ENCODE assay signal across 15 mouse cellular contexts in genomic region chr6:75215515-75215914, GRCm38 (mm10).
"Had no signal": no experiment of that assay in that cellular context is flagged by ENCODE, and none has a peak within 500 bp of the region (broad histone marks: within the 10 kb centered on the region; RNA-seq: fewer than 3 reads in every experiment).

No protein-coding gene starts in this region.

- H3K9me3 ChIP-seq: neural tube, embryonic 15.5 days; stomach, embryonic 15.5 days had no signal

- H3K4me1 ChIP-seq: neural tube, embryonic 15.5 days; stomach, embryonic 15.5 days had no signal

- H3K4me3 ChIP-seq: neural tube, embryonic 15.5 days; stomach, embryonic 15.5 days had no signal

- H3K36me3 ChIP-seq: neural tube, embryonic 15.5 days; stomach, embryonic 15.5 days had no signal

- H3K27me3 ChIP-seq: neural tube, embryonic 15.5 days; stomach, embryonic 15.5 days had no signal

- H3K27ac ChIP-seq: neural tube, embryonic 15.5 days; stomach, embryonic 15.5 days; stomach, postnatal 0 days had no signal

- DNase-seq: retina, postnatal 1 day; right cerebral cortex, adult 18-20 months; right cerebral cortex, postnatal 14 days; right cerebral cortex, postnatal 25 days; right cerebral cortex, postnatal 4 days; spleen, adult 18-20 months; thymus, adult 18-20 months; thymus, adult 2 months; thymus, postnatal 14 days; thymus, postnatal 25 days; thymus, postnatal 36 days; thymus, postnatal 4 days had no signal

- H3K4me2 ChIP-seq: neural tube, embryonic 15.5 days; stomach, embryonic 15.5 days had no signal

- H3K9ac ChIP-seq: neural tube, embryonic 15.5 days; stomach, embryonic 15.5 days had no signal
